Mouse (Mus musculus) spleen, adult 2 months (tissue): ENCODE measurements at regions not wholly inside any gene's neighbourhood (a gene's known extent, or its start where the extent isn't known, plus 50 kb on each side); places are given as distances from the start of the nearest gene placed in this dataset.

Experiments
- DNase-seq, 2 experiments: peaks; one replicate each; pipeline versions ENCODE4 v3.0.0 to v3.0.0-alpha.2; 2012 to 2021; ENCODE audit warnings: low spot score in 2 of 2, low read depth in 1 of 2
- H3K27ac ChIP-seq: fragments of 200-500 bp; 2 replicates; pipeline ENCODE4 v1.5.1; 2012; ENCODE audit warnings: low read length, inconsistent platforms; ENCODE audit not compliant: insufficient read depth
- H3K27me3 ChIP-seq: fragments of 200-500 bp; 2 replicates; pipeline ENCODE4 v1.6.1; 2012; ENCODE audit warnings: mild to moderate bottlenecking, moderate library complexity, low read length, inconsistent platforms; ENCODE audit not compliant: control insufficient read depth, insufficient read depth
- H3K36me3 ChIP-seq: fragments of 200-500 bp; 2 replicates; pipeline ENCODE4 v1.6.1; 2012; ENCODE audit warnings: mild to moderate bottlenecking, low read length, inconsistent platforms; ENCODE audit not compliant: control insufficient read depth, insufficient read depth
- H3K4me1 ChIP-seq: fragments of 200-500 bp; 2 replicates; pipeline ENCODE4 v1.6.1; 2011; ENCODE audit warnings: inconsistent platforms; ENCODE audit not compliant: control insufficient read depth, insufficient read depth, insufficient read length
- H3K4me3 ChIP-seq: fragments of 200-500 bp; 2 replicates; pipeline ENCODE4 v1.5.1; 2011; ENCODE audit warnings: mild to moderate bottlenecking, inconsistent platforms; ENCODE audit not compliant: insufficient read depth, insufficient read length; ENCODE audit errors: extremely low read depth
- CTCF ChIP-seq: fragments of 200-500 bp; IDR thresholded peaks from 2 replicates; pipeline ENCODE4 v1.5.1; 2011; ENCODE audit warnings: mild to moderate bottlenecking, inconsistent platforms; ENCODE audit not compliant: insufficient read depth, insufficient read length, insufficient replicate concordance; ENCODE audit errors: extremely low read depth
- POLR2A ChIP-seq: fragments of 200-500 bp; IDR thresholded peaks from 2 replicates; pipeline ENCODE4 v1.6.1; 2011; ENCODE audit warnings: low read depth, low read length, inconsistent platforms
- WGBS: fragments of 180-500 bp; shearing (Covaris S2); methylation state at CpG from one replicate; pipeline ENCODE4 v1.1.7; 2018; 5-methylcytosine and 5-hydroxymethylcytosine counted together

DNA sequence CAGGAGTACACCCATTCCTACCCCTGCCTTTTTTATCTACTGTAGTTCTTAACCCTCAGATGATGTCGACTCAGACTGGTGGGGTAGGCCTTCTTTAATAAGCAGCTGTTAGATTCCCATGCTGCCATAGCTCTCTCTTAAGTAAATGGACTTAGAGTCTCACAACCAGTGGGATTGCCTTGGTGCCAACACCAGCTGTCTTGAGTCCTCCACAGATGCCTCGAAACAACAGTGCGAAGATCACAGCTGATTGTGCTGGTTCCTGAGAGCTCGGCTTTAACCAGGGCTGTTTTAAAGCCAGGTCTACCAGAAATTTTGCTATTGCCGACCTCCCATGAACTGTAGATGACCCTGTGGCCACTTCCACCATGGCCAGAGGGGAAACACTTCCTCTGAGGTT lies 189.4 kb downstream of the Gm12728 start:
- Histone ChIP-seq H3K4me1 (no peaks in the 10 kb centered on the region), H3K27me3 (no peaks in the 10 kb centered on the region), H3K4me3 (no peak overlapping the region), H3K36me3 (no peaks in the 10 kb centered on the region), H3K27ac (no peak overlapping the region)
- WGBS, result 84% methylated on average over 5 of the region's 5 CpGs
- TF ChIP-seq CTCF (no peak), POLR2A (no peak)
- DNase-seq, result no peak

DNA sequence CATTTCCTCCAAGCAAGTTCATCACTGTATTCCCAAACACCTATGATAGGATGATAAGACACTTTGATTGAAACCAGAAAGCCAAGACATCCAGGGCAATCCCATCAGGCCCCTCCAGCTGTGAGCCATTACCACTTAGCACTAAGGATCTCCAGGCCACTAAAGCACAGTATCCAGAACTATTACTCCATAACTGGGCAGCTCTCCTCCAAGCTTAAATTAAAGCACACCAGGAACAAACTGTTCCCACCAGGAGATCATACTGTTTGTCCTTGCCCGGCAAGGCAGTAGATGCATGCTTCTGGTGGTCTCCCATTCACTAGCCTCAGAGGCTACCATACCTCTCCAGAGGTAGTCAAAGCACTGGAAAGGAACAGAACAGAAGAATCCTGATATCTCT lies 193.3 kb downstream of the Gm12728 start:
- no peak for DNase-seq
- no peak overlapping the region for H3K4me3 ChIP-seq
- H3K36me3 ChIP-seq, result no peaks in the 10 kb centered on the region
- TF ChIP-seq POLR2A, result no peak
- no peak for TF ChIP-seq CTCF
- WGBS, result 91% methylated on average over 1 of the region's 1 CpGs
- no peaks in the 10 kb centered on the region for H3K27me3 ChIP-seq
- H3K4me1 ChIP-seq, result no peaks in the 10 kb centered on the region
- H3K27ac ChIP-seq, result no peak overlapping the region

DNA sequence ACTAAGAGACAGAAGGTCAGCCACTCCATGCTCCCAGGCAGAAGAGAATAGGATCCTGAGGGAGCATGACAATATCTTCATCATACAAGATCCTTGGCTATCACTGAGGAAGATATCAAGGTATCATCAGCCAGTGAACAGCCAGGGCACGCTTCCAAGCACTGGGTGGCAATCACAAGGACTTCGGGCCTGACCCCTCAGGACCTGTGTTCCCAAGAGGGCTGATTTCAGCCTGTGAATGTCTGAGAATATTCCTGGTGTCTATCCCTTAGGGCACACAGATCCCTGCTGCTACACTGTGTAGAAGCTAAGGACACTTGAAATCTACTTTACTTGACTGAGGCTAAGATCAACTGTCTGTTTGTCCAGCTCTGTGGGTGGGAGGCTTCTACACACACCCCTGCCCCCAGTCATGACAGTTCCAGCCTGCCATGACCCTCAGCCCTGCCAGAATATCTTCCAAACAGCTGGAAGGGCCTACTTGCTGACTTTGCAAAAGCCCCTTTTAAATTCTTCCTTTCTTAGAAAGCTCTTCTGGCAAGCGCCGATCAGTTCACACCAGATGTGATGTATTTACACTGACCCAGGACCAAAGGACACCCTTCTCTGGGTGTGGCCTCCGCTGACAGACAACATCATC lies 198.4 kb downstream of the Gm12728 start:
- DNase-seq, result no peak
- H3K4me1 ChIP-seq, result no peaks in the 10 kb centered on the region
- no peak for TF ChIP-seq CTCF
- TF ChIP-seq POLR2A, result no peak
- no peaks in the 10 kb centered on the region for H3K27me3 ChIP-seq
- H3K36me3 ChIP-seq, result no peaks in the 10 kb centered on the region
- no peak overlapping the region for H3K27ac ChIP-seq
- 88% methylated on average over 5 of the region's 5 CpGs for WGBS
- no peak overlapping the region for H3K4me3 ChIP-seq

- DNase-seq, result no peak
- no peak for TF ChIP-seq CTCF
- no peak for TF ChIP-seq POLR2A
- 77% methylated on average over 6 of the region's 6 CpGs for WGBS
Observed at GRCm38 (mm10) chr4:105992581-105993127, 203.0 kb downstream of the Gm12728 start.

DNA sequence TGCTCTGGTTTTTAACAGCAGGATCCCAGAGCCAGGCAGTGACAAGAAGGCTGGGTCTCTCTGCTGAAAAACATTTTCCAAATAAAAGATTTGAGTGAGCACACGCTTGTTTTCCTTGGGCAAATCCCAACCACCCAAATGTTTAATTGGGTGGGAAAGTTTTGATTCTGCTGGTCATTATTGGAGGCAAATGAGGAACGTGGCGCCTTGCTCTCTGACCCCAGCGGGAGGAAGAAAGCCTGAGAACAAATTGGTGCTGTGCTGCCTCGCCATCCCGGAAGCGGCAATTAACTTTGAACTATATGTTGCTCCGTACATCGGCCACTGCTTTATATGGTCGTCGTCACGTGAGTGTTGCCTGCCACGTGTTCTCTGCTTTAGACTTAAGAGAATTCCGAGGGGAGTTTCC lies 204.7 kb downstream of the Gm12728 start:
- TF ChIP-seq POLR2A (no peak), CTCF (no peak)

More at GRCm38 (mm10) chr4:105992581-105993127, 203.0 kb downstream of the Gm12728 start:
- no peaks in the 10 kb centered on the region for H3K27me3 ChIP-seq
- H3K4me1 ChIP-seq, result no peaks in the 10 kb centered on the region
- no peak overlapping the region for H3K4me3 ChIP-seq
- no peaks in the 10 kb centered on the region for H3K36me3 ChIP-seq
- no peak overlapping the region for H3K27ac ChIP-seq

DNA sequence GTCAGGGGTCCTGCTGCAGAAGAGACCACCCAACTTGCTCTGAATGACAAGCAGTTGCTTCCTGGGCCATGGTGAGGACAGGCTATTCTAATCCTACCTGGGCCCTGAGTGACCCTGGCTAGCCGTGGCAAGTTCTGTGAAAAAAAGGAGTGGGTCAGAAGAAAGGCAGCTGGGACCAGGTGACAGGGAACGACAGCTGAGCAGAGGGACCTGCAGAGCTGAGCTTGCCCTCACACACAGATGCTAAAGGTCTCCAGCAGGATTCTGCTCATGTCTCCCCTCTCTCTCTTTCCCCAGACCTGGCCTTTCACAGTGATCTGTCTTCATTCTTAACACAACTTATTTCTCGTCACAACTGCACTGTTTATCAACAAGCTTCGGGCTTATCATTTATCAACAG lies 206.4 kb downstream of the Gm12728 start:
- Histone ChIP-seq H3K27ac (no peak overlapping the region), H3K36me3 (no peaks in the 10 kb centered on the region), H3K4me1 (no peaks in the 10 kb centered on the region), H3K4me3 (no peak overlapping the region), H3K27me3 (no peaks in the 10 kb centered on the region)
- no peak for TF ChIP-seq CTCF
- no peak for TF ChIP-seq POLR2A
- WGBS, result 80% methylated on average over 4 of the region's 4 CpGs
- no peak for DNase-seq

More for the DNA sequence above, 204.7 kb downstream of the Gm12728 start:
- H3K4me3 ChIP-seq, result no peak overlapping the region
- DNase-seq, result no peak
- WGBS, result 89% methylated on average over 14 of the region's 14 CpGs
- no peak overlapping the region for H3K27ac ChIP-seq
- no peaks in the 10 kb centered on the region for H3K27me3 ChIP-seq
- no peaks in the 10 kb centered on the region for H3K36me3 ChIP-seq
- H3K4me1 ChIP-seq, result no peaks in the 10 kb centered on the region

- H3K27ac ChIP-seq, result no peak overlapping the region
- H3K4me3 ChIP-seq, result no peak overlapping the region
- no peaks in the 10 kb centered on the region for H3K27me3 ChIP-seq
- no peaks in the 10 kb centered on the region for H3K36me3 ChIP-seq
- no peak for DNase-seq
- WGBS, result 72% methylated on average over 3 of the region's 3 CpGs
- no peaks in the 10 kb centered on the region for H3K4me1 ChIP-seq
- no peak for TF ChIP-seq POLR2A
- TF ChIP-seq CTCF, result no peak
Observed at GRCm38 (mm10) chr4:105996893-105997630, 207.4 kb downstream of the Gm12728 start.
